Mouse (Mus musculus): ENCODE data around the gene Mslnl. TPM values are rescaled to one million over a fixed set of nuclear protein-coding genes. Genes with fewer than 3 reads are reported as not detected.

The Mslnl gene
- polyA plus RNA-seq, 1 experiment: not detected

GRCm38 (mm10) chr17:25749314-25749713, 13.5 kb downstream of the Mslnl start:
- H3K27me3 ChIP-seq (ENCODE audit: control insufficient read depth, insufficient read depth, insufficient read length): no peaks in the 10 kb centered on the region
- TF ChIP-seq USF1 (IDR thresholded peaks at IDR 0.05; ENCODE audit: low read depth): no peak
- TF ChIP-seq CEBPB (IDR thresholded peaks at IDR 0.05; ENCODE audit: insufficient read depth, poor library complexity, severe bottlenecking): no peak
- no peak for TF ChIP-seq MAX (IDR thresholded peaks at IDR 0.05; ENCODE audit: low read depth)
- no peak for TF ChIP-seq TCF3 (IDR thresholded peaks at IDR 0.05; ENCODE audit: insufficient read length, low read depth)
- no peak for TF ChIP-seq POLR2AphosphoS2 (IDR thresholded peaks at IDR 0.05; ENCODE audit: insufficient read length, low read depth)
- no peak for TF ChIP-seq MYOG (IDR thresholded peaks at IDR 0.05; ENCODE audit: control insufficient read depth in 1 of 3, insufficient read depth in 1 of 3, insufficient read length in 2 of 3, low read depth in 2 of 3)
- TF ChIP-seq MYOD1 (IDR thresholded peaks at IDR 0.05; ENCODE audit: control insufficient read depth in 1 of 3, insufficient read length in 2 of 3, low read depth in 2 of 3): no peak
- no peak for TF ChIP-seq REST (IDR thresholded peaks at IDR 0.05; ENCODE audit: insufficient read depth, insufficient read length)
- TF ChIP-seq SRF (IDR thresholded peaks at IDR 0.05; ENCODE audit: control insufficient read depth, insufficient read length, low read depth): no peak
- TF ChIP-seq E2F4 (IDR thresholded peaks at IDR 0.05; ENCODE audit: insufficient read depth): no peak
- TF ChIP-seq POLR2A (IDR thresholded peaks at IDR 0.05; ENCODE audit: insufficient read length, low read depth): no peak
- no peak for TF ChIP-seq TCF12 (IDR thresholded peaks at IDR 0.05; ENCODE audit: insufficient read depth, poor library complexity, severe bottlenecking)
- H3K4me3 ChIP-seq: no peak overlapping the region
- H3ac ChIP-seq (ENCODE audit: control insufficient read depth, insufficient read length): no peak overlapping the region
- H3K4me2 ChIP-seq (ENCODE audit: low read depth): no peak overlapping the region
- H3K79me2 ChIP-seq (ENCODE audit: control insufficient read depth, insufficient read depth): no peaks in the 10 kb centered on the region
- H3K36me3 ChIP-seq (ENCODE audit: control insufficient read depth, insufficient read depth): no peaks in the 10 kb centered on the region

- Histone ChIP-seq H3K79me2 (ENCODE audit: control insufficient read depth, insufficient read depth) (no peaks in the 10 kb centered on the region), H3K4me3 (peak overlapping the region; percentile 20), H3ac (ENCODE audit: control insufficient read depth, insufficient read length) (no peak overlapping the region), H3K4me2 (ENCODE audit: low read depth) (peak overlapping the region; percentile 64), H3K27me3 (ENCODE audit: control insufficient read depth, insufficient read depth, insufficient read length) (no peaks in the 10 kb centered on the region), H3K36me3 (ENCODE audit: control insufficient read depth, insufficient read depth) (no peaks in the 10 kb centered on the region)
- TF ChIP-seq SRF (IDR thresholded peaks at IDR 0.05; ENCODE audit: control insufficient read depth, insufficient read length, low read depth) (no peak), POLR2AphosphoS2 (IDR thresholded peaks at IDR 0.05; ENCODE audit: insufficient read length, low read depth) (no peak), MYOD1 (IDR thresholded peaks at IDR 0.05; ENCODE audit: control insufficient read depth in 1 of 3, insufficient read length in 2 of 3, low read depth in 2 of 3) (no peak), CEBPB (IDR thresholded peaks at IDR 0.05; ENCODE audit: insufficient read depth, poor library complexity, severe bottlenecking) (no peak), TCF3 (IDR thresholded peaks at IDR 0.05; ENCODE audit: insufficient read length, low read depth) (no peak), E2F4 (IDR thresholded peaks at IDR 0.05; ENCODE audit: insufficient read depth) (no peak), POLR2A (IDR thresholded peaks at IDR 0.05; ENCODE audit: insufficient read length, low read depth) (no peak), MAX (IDR thresholded peaks at IDR 0.05; ENCODE audit: low read depth) (no peak), TCF12 (IDR thresholded peaks at IDR 0.05; ENCODE audit: insufficient read depth, poor library complexity, severe bottlenecking) (no peak), REST (IDR thresholded peaks at IDR 0.05; ENCODE audit: insufficient read depth, insufficient read length) (no peak), USF1 (IDR thresholded peaks at IDR 0.05; ENCODE audit: low read depth) (no peak), MYOG (IDR thresholded peaks at IDR 0.05; ENCODE audit: control insufficient read depth in 1 of 3, insufficient read depth in 1 of 3, insufficient read length in 2 of 3, low read depth in 2 of 3) (no peak)
These were observed 15.6 kb downstream of the Mslnl start for GRCm38 (mm10) chr17:25751446-25751845.

GRCm38 (mm10) chr17:25754241-25754640, 18.4 kb downstream of the Mslnl start, which contains the start of gene Msln:
Gene Msln, minus strand, starts transcription at chr17:25754378.
- TF ChIP-seq POLR2A (IDR thresholded peaks at IDR 0.05; ENCODE audit: insufficient read length, low read depth): peak; percentile 74
- TF ChIP-seq E2F4 (IDR thresholded peaks at IDR 0.05; ENCODE audit: insufficient read depth): no peak
- TF ChIP-seq POLR2AphosphoS2 (IDR thresholded peaks at IDR 0.05; ENCODE audit: insufficient read length, low read depth): peak; percentile 33
- TF ChIP-seq REST (IDR thresholded peaks at IDR 0.05; ENCODE audit: insufficient read depth, insufficient read length): no peak
- TF ChIP-seq TCF12 (IDR thresholded peaks at IDR 0.05; ENCODE audit: insufficient read depth, poor library complexity, severe bottlenecking): no peak
- TF ChIP-seq CEBPB (IDR thresholded peaks at IDR 0.05; ENCODE audit: insufficient read depth, poor library complexity, severe bottlenecking): no peak
- no peak for TF ChIP-seq MAX (IDR thresholded peaks at IDR 0.05; ENCODE audit: low read depth)
- TF ChIP-seq TCF3 (IDR thresholded peaks at IDR 0.05; ENCODE audit: insufficient read length, low read depth): no peak
- peak; percentile 34 to 88 (median 37) for TF ChIP-seq MYOG (IDR thresholded peaks at IDR 0.05; ENCODE audit: control insufficient read depth in 1 of 3, insufficient read depth in 1 of 3, insufficient read length in 2 of 3, low read depth in 2 of 3)
- no peak for TF ChIP-seq SRF (IDR thresholded peaks at IDR 0.05; ENCODE audit: control insufficient read depth, insufficient read length, low read depth)
- TF ChIP-seq USF1 (IDR thresholded peaks at IDR 0.05; ENCODE audit: low read depth): no peak
- peak; percentile 11 to 88 (median 53) for TF ChIP-seq MYOD1 (IDR thresholded peaks at IDR 0.05; ENCODE audit: control insufficient read depth in 1 of 3, insufficient read length in 2 of 3, low read depth in 2 of 3)
- no peaks in the 10 kb centered on the region for H3K79me2 ChIP-seq (ENCODE audit: control insufficient read depth, insufficient read depth)
- H3K36me3 ChIP-seq (ENCODE audit: control insufficient read depth, insufficient read depth): no peaks in the 10 kb centered on the region
- no peaks in the 10 kb centered on the region for H3K27me3 ChIP-seq (ENCODE audit: control insufficient read depth, insufficient read depth, insufficient read length)
- H3K4me2 ChIP-seq (ENCODE audit: low read depth): peak within 1 kb of the TSS; percentile 64
- H3ac ChIP-seq (ENCODE audit: control insufficient read depth, insufficient read length): no peak within 1 kb of the TSS
- peak within 1 kb of the TSS; percentile 20 for H3K4me3 ChIP-seq

- TF ChIP-seq POLR2AphosphoS2 (IDR thresholded peaks at IDR 0.05; ENCODE audit: insufficient read length, low read depth) (no peak), MAX (IDR thresholded peaks at IDR 0.05; ENCODE audit: low read depth) (no peak), POLR2A (IDR thresholded peaks at IDR 0.05; ENCODE audit: insufficient read length, low read depth) (no peak), MYOG (IDR thresholded peaks at IDR 0.05; ENCODE audit: control insufficient read depth in 1 of 3, insufficient read depth in 1 of 3, insufficient read length in 2 of 3, low read depth in 2 of 3) (no peak), SRF (IDR thresholded peaks at IDR 0.05; ENCODE audit: control insufficient read depth, insufficient read length, low read depth) (no peak), REST (IDR thresholded peaks at IDR 0.05; ENCODE audit: insufficient read depth, insufficient read length) (no peak), TCF3 (IDR thresholded peaks at IDR 0.05; ENCODE audit: insufficient read length, low read depth) (no peak), CEBPB (IDR thresholded peaks at IDR 0.05; ENCODE audit: insufficient read depth, poor library complexity, severe bottlenecking) (no peak), MYOD1 (IDR thresholded peaks at IDR 0.05; ENCODE audit: control insufficient read depth in 1 of 3, insufficient read length in 2 of 3, low read depth in 2 of 3) (no peak), TCF12 (IDR thresholded peaks at IDR 0.05; ENCODE audit: insufficient read depth, poor library complexity, severe bottlenecking) (no peak), USF1 (IDR thresholded peaks at IDR 0.05; ENCODE audit: low read depth) (no peak), E2F4 (IDR thresholded peaks at IDR 0.05; ENCODE audit: insufficient read depth) (no peak)
- Histone ChIP-seq H3K36me3 (ENCODE audit: control insufficient read depth, insufficient read depth) (no peaks in the 10 kb centered on the region), H3K27me3 (ENCODE audit: control insufficient read depth, insufficient read depth, insufficient read length) (no peaks in the 10 kb centered on the region), H3K79me2 (ENCODE audit: control insufficient read depth, insufficient read depth) (no peaks in the 10 kb centered on the region), H3K4me3 (no peak overlapping the region), H3ac (ENCODE audit: control insufficient read depth, insufficient read length) (no peak overlapping the region), H3K4me2 (ENCODE audit: low read depth) (peak overlapping the region; percentile 64)
These were observed 19.2 kb downstream of the Mslnl start for GRCm38 (mm10) chr17:25755086-25755485.
